Mouse (Mus musculus): ENCODE data around the gene Tmem127. TPM values are rescaled to one million over a fixed set of nuclear protein-coding genes. Genes with fewer than 3 reads are reported as not detected.
A peak's percentile ranks its signal among the peaks of the same experiment; 100 is the strongest.
"Not testable (repeated sequence)": the region's sequence is repeated elsewhere in the genome, so short reads cannot be mapped to it uniquely, and the experiment has no call there.

The Tmem127 gene
- polyA plus RNA-seq, 1 experiment from 2014 or later, result 44.6 TPM

- H3K4me2 ChIP-seq (replicated peaks), result peak overlapping the region; percentile 80
- under 1% methylated on average over 69 of the region's 75 CpGs for WGBS
- H3K9me3 ChIP-seq, result no peaks in the 10 kb centered on the region
- H3K27ac ChIP-seq, result peak overlapping the region; percentile 93
- H3K9ac ChIP-seq (replicated peaks), result peak overlapping the region; percentile 91
- no peaks in the 10 kb centered on the region for H3K36me3 ChIP-seq
- peaks cover 34% of the 10 kb centered on the region for H3K4me1 ChIP-seq (replicated peaks)
- peak; percentile 95 for ATAC-seq
- peak overlapping the region; percentile 98 for H3K4me3 ChIP-seq (replicated peaks)
- H3K27me3 ChIP-seq, result no peaks in the 10 kb centered on the region
These were observed 22.8 kb downstream of the Tmem127 start for GRCm38 (mm10) chr2:127270300-127271041.

- no peak for ATAC-seq
- WGBS, result 10% methylated on average over 8 of the region's 8 CpGs
These were observed 23.4 kb downstream of the Tmem127 start for GRCm38 (mm10) chr2:127271042-127271515.

GRCm38 (mm10) chr2:127272049-127272448 is 24.3 kb downstream of the Tmem127 start:
- H3K27me3 ChIP-seq; H3K9me3 ChIP-seq; H3K36me3 ChIP-seq; ATAC-seq; H3K27ac ChIP-seq; H3K9ac ChIP-seq (replicated peaks): not testable (repeated sequence)
- Histone ChIP-seq H3K4me2 (replicated peaks) (peak overlapping the region; percentile 80; the same call in 1 of the 2 replicates), H3K4me3 (replicated peaks) (0 out of 2 replicates have a peak overlapping the region, but pooled peaks have one; percentile 98), H3K4me1 (replicated peaks) (peaks cover 38% of the 10 kb centered on the region)
- 95% methylated on average over 4 of the region's 4 CpGs for WGBS

More at GRCm38 (mm10) chr2:127271042-127271515, 23.4 kb downstream of the Tmem127 start:
- peak overlapping the region; percentile 91 for H3K9ac ChIP-seq (replicated peaks)
- H3K4me1 ChIP-seq (replicated peaks), result peaks cover 38% of the 10 kb centered on the region
- no peaks in the 10 kb centered on the region for H3K36me3 ChIP-seq
- no peaks in the 10 kb centered on the region for H3K9me3 ChIP-seq
- no peaks in the 10 kb centered on the region for H3K27me3 ChIP-seq
- H3K4me2 ChIP-seq (replicated peaks), result peak overlapping the region; percentile 80
- H3K27ac ChIP-seq, result peak overlapping the region; percentile 93
- H3K4me3 ChIP-seq (replicated peaks), result peak overlapping the region; percentile 98

GRCm38 (mm10) chr2:127272806-127273205 is 25.1 kb downstream of the Tmem127 start:
- 96% methylated on average over 3 of the region's 3 CpGs for WGBS
- peaks cover 38% of the 10 kb centered on the region for H3K4me1 ChIP-seq (replicated peaks)
- 0 out of 2 replicates have a peak overlapping the region, but pooled peaks have one; percentile 3 for H3K4me2 ChIP-seq (replicated peaks)

GRCm38 (mm10) chr2:127274590-127274989 is 26.9 kb downstream of the Tmem127 start:
- no peaks in the 10 kb centered on the region for H3K9me3 ChIP-seq
- no peak overlapping the region for H3K4me2 ChIP-seq (replicated peaks)
- peaks cover 38% of the 10 kb centered on the region for H3K4me1 ChIP-seq (replicated peaks)
- ATAC-seq, result no peak
- no peak overlapping the region for H3K27ac ChIP-seq
- no peaks in the 10 kb centered on the region for H3K27me3 ChIP-seq
- H3K9ac ChIP-seq (replicated peaks), result 0 out of 2 replicates have a peak overlapping the region, but pooled peaks have one; percentile 39
- 86% methylated on average over 2 of the region's 2 CpGs for WGBS
- H3K36me3 ChIP-seq, result no peaks in the 10 kb centered on the region
- H3K4me3 ChIP-seq (replicated peaks), result no peak overlapping the region

More at GRCm38 (mm10) chr2:127272806-127273205, 25.1 kb downstream of the Tmem127 start:
- no peaks in the 10 kb centered on the region for H3K9me3 ChIP-seq
- no peak overlapping the region for H3K4me3 ChIP-seq (replicated peaks)
- no peak for ATAC-seq
- H3K27ac ChIP-seq, result no peak overlapping the region
- H3K27me3 ChIP-seq, result no peaks in the 10 kb centered on the region
- H3K9ac ChIP-seq (replicated peaks), result no peak overlapping the region
- no peaks in the 10 kb centered on the region for H3K36me3 ChIP-seq

GRCm38 (mm10) chr2:127275551-127276320 is 28.0 kb downstream of the Tmem127 start:
- WGBS, result 86% methylated on average over 5 of the region's 5 CpGs
- ATAC-seq, result no peak
- H3K4me2 ChIP-seq (replicated peaks), result no peak overlapping the region
- peaks cover 38% of the 10 kb centered on the region for H3K4me1 ChIP-seq (replicated peaks)
- H3K9ac ChIP-seq (replicated peaks), result no peak overlapping the region
- H3K36me3 ChIP-seq, result no peaks in the 10 kb centered on the region
- no peak overlapping the region for H3K27ac ChIP-seq
- no peaks in the 10 kb centered on the region for H3K9me3 ChIP-seq
- no peak overlapping the region for H3K4me3 ChIP-seq (replicated peaks)
- H3K27me3 ChIP-seq, result no peaks in the 10 kb centered on the region

- Histone ChIP-seq H3K4me1 (replicated peaks) (peaks cover 19% of the 10 kb centered on the region), H3K27me3 (no peaks in the 10 kb centered on the region), H3K36me3 (no peaks in the 10 kb centered on the region), H3K9ac (replicated peaks) (no peak overlapping the region), H3K9me3 (no peaks in the 10 kb centered on the region), H3K27ac (no peak overlapping the region), H3K4me2 (replicated peaks) (no peak overlapping the region), H3K4me3 (replicated peaks) (no peak overlapping the region)
- ATAC-seq, result no peak
These were observed 30.5 kb downstream of the Tmem127 start for GRCm38 (mm10) chr2:127278162-127278561.

- Histone ChIP-seq H3K9ac (replicated peaks) (no peak overlapping the region), H3K36me3 (peaks cover 76% of the 10 kb centered on the region), H3K9me3 (no peaks in the 10 kb centered on the region), H3K27ac (no peak overlapping the region), H3K4me2 (replicated peaks) (no peak overlapping the region), H3K4me3 (replicated peaks) (no peak overlapping the region), H3K4me1 (replicated peaks) (no peaks in the 10 kb centered on the region), H3K27me3 (no peaks in the 10 kb centered on the region)
- no peak for ATAC-seq
- 87% methylated on average over 4 of the region's 4 CpGs for WGBS
These were observed 44.5 kb downstream of the Tmem127 start for GRCm38 (mm10) chr2:127292250-127292649.

GRCm38 (mm10) chr2:127297001-127297805 is 49.5 kb downstream of the Tmem127 start:
- Histone ChIP-seq H3K4me1 (replicated peaks) (no peaks in the 10 kb centered on the region), H3K4me2 (replicated peaks) (no peak overlapping the region), H3K4me3 (replicated peaks) (no peak overlapping the region), H3K27me3 (no peaks in the 10 kb centered on the region), H3K9ac (replicated peaks) (no peak overlapping the region), H3K9me3 (no peaks in the 10 kb centered on the region), H3K27ac (no peak overlapping the region), H3K36me3 (peaks cover 90% of the 10 kb centered on the region)
- no peak for ATAC-seq
- 96% methylated on average over 7 of the region's 7 CpGs for WGBS

- no peak overlapping the region for H3K4me2 ChIP-seq (replicated peaks)
- H3K4me1 ChIP-seq (replicated peaks), result no peaks in the 10 kb centered on the region
- ATAC-seq, result no peak
- no peaks in the 10 kb centered on the region for H3K9me3 ChIP-seq
- peaks cover 81% of the 10 kb centered on the region for H3K36me3 ChIP-seq
- H3K4me3 ChIP-seq (replicated peaks), result no peak overlapping the region
- H3K27me3 ChIP-seq, result no peaks in the 10 kb centered on the region
- H3K9ac ChIP-seq (replicated peaks), result no peak overlapping the region
- H3K27ac ChIP-seq, result no peak overlapping the region
- WGBS, result 100% methylated on average over 1 of the region's 1 CpGs
These were observed 50.3 kb downstream of the Tmem127 start for GRCm38 (mm10) chr2:127298056-127298455.

- Histone ChIP-seq H3K9ac (replicated peaks) (no peak overlapping the region), H3K9me3 (no peaks in the 10 kb centered on the region), H3K4me1 (replicated peaks) (no peaks in the 10 kb centered on the region), H3K36me3 (peaks cover 57% of the 10 kb centered on the region), H3K4me2 (replicated peaks) (no peak overlapping the region), H3K4me3 (replicated peaks) (no peak overlapping the region), H3K27me3 (no peaks in the 10 kb centered on the region), H3K27ac (no peak overlapping the region)
- ATAC-seq, result no peak
- 77% methylated on average over 3 of the region's 3 CpGs for WGBS
These were observed 53.0 kb downstream of the Tmem127 start for GRCm38 (mm10) chr2:127300701-127301100.
